Mouse (Mus musculus): ENCODE results near the gene Pde4d.

Pde4d gene

DNA sequence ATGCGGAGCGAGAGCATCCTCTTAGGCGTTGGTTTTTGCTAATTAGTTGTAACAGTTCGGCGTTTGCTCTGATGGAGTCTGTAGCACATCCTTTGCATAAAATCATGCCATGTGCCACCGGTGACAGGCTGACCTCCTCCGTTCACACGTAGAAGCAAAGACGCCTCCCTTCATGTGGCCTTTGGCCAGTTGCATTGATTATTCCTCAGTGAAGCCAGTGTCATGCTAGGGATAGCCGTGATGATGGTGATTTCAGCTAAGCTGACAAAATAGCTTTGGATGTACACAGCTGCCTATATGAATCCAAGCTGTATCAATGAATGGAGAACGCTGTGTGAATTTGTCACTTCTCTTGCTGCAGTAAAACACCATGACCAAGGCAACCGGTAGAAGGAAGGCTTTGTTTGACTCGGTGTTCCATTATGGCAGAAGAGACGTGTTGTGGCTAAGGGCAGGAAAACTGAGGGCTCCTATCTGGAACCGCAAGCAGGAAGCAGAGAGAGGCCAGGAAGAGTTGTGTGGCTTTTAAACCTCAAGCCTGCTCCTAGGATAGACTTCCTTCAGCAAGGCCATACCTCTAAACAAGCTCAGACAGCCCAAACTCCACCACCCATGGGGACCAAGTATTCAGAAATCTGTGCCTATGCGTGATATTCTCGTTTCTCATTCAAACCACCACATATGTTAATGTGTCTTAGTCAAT lies 1471.7 kb downstream of the Pde4d start:
- no peak for DNase-seq (ENCODE audit: low spot score in 2 of 2)

DNA sequence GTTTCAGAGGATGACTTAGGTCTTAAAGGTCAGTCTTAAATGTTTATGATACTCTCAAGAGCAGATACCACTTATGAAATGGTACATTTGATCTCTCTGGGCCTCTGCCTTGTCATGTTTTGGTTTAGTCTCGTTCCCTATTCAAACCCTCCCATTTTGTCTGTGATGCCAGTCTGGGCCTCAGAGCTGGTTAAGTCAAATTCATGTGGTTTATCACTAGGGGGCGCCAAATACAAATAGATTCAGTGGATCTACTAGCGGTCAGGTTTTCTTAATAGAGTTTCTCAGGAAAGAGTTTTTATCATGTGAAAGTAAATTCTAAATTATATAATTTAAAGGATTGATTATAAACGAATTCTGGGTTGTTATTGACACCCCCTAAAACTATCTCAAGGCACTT lies 1472.5 kb downstream of the Pde4d start:
- peak in 1 of 2 experiments; percentile 60 for DNase-seq (ENCODE audit: low spot score in 2 of 2)

DNA sequence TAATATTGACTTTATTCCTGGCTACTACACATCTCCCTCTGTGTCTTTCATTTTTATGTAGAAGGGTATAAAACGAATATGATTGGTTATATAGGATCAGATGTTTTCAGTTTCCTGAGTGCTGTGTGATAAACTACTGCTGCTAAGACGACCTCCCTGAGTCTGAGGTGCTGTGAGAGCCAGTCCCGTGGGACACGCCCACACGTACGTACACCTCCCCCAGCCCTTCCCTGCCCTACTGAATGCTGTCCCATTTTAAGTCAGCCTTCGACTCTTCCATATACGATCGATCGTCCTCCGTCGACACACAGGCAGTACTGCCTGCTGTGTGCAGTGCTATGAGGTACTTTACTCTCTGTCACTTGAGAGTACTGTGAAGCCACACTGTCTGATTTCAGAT lies 1473.0 kb downstream of the Pde4d start:
- DNase-seq (ENCODE audit: low spot score in 2 of 2), result no peak

DNA sequence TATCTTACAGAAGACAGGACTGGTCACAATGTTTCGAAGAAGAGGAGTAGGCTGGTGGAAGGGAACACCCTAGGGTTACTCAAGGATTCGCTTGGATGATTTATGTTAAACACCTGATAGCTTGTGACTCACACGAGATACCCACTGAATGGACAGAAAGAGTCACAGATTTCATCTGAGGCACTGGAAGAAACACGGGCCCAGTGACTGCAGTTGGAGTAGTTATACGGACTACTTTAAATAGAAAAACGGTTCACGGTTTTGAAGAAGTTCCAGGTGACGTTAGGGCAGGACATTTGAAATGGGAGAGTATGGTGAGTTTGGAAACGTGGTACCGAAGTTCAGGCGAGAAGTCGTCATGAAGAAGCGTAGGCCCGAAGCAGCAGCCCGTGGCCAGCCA lies 1475.0 kb downstream of the Pde4d start:
- no peak for DNase-seq (ENCODE audit: low spot score in 2 of 2)

DNA sequence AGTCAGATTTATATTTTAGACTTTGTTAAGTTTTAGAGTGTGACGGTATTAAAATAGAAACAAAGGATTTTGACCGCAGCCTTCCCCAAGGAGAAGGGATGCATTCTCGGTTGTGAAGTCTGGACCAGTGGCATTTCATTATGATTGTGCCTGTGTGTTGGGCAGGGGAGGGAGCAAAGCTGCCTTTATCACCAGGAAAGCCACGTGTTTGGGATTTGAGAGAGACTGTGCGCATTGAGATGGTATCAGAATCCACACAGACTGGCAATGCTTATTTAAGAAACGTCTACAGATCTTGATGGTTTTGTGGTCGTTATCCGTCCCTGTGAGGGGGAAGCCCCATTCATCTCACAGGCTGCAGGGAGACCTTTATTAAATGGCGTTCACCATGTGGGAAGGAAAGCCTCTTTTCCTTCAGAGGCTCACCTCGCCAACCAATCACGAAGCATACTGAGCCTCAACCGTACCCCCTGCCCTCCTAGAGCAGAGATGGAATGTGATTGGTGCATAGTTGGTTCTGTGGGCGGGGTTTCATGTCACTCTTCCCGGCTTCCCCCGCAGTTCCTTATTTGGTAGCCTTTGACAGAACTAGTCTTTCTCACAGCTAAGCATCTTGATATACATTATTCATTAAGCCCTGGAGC lies 1476.7 kb downstream of the Pde4d start:
- peak; percentile 85 to 92 for DNase-seq (ENCODE audit: low spot score in 2 of 2)

DNA sequence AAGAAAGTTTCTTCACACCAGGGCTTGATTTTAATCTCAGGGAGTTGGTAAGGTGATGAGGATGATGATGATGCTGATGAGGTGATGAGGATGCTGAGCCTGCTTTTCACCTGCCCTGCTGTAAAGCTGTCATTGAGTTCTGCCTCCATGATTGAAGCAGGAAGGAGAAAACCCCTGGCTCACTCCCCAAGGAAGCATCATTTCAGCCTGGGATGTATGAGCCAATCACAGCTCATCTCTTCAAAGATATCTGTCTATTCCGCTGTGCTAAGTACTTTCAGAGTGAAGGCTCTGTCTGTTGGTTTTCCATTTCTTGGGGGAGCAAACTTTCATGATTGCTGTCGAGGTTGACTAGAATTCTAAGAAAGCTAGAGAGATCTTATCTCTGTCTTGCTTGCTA lies 1478.0 kb downstream of the Pde4d start:
- DNase-seq (ENCODE audit: low spot score in 2 of 2), result peak; percentile 42 to 56

DNA sequence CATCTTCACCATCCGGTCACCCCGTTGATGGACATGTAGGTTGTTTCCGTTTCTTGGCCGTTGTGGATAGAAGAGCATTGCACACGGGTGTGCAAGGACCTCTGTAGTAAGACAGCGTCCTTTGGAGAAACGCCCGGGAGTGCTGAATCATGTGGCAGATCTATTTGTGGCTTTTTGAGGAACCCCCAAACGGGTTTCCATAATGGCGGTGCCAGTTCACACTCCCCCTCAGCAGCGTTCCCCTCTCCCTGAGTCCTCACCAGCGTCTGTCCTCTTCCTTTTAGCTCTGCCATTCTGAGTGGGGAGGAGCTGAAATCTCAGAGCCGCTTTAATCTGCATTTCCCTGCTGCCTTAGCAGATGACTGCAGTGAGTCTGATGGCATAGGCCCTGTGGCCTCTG lies 1482.9 kb downstream of the Pde4d start:
- DNase-seq (ENCODE audit: low spot score in 2 of 2), result peak; percentile 75 to 85

DNA sequence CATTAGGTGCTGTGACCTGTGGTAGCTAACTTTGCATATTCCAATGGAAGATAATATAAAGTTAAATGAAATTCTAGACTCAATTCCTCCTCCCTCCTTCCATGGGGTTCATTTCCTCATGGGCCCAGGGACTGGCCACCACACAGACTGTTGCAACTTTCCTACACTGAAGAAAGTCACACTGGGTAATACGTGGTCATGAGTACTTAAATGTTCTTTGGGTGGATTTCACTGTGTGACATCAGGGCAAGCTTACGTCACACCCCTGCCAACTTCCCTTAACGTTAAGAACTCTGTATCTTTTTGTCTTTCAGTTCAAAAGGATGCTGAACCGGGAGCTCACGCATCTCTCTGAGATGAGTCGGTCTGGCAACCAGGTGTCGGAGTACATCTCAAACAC lies 1483.8 kb downstream of the Pde4d start:
- no peak for DNase-seq (ENCODE audit: low spot score in 2 of 2)

DNA sequence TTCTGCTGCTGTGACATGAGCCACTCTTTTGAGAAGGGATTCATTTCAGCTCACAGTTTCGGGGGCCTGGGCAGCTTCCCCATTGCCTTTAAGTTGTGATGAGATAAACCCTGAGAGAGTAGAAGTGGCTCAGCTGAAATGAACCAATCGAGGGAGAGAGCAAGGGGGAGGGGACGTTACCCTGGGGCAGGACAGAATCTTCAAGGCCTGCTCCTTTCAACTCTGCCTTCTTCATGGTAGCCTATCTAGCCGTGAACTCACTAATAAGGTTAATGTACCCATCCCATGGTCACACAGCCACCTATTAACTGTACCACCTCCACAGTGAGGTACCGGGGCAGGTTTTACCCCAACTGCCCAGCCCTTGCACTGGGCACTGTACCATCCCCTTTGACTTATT lies 1487.1 kb downstream of the Pde4d start:
- no peak for DNase-seq (ENCODE audit: low spot score in 2 of 2)

DNA sequence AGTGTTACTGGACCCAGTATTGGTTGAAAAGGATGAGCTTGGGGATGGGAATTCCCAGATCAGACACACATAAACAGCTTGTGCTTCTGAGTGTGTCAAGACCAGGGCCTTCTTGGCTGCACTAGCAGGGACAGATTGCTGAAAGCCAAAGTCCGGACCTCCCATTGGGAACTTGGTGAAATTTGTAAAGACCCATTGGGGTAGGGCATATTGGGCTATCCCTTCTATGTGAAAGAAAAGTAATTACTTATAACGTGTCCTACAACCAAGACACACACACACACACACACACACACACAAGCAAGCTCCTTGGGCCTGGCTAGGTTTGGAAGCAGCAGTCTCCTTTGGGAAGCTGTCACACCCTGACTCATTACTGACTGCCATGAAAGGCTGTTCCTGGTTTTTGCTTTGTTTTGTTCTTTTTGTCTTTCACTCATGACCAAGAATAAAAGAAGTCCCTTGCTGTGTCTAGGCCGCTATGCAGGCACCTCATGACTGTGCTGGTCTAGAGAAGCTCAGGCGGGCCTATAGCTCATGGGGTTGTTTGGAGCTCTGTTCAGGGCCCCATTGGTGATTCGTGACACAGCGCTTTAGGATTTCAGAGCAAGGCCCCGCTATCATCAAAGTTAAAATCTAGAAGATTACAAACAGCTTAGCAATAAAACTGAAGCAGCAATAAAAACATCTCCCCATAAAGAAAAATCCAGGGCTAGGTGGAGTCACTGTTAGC lies 1495.2 kb downstream of the Pde4d start:
- DNase-seq (ENCODE audit: low spot score in 2 of 2), result no peak

DNA sequence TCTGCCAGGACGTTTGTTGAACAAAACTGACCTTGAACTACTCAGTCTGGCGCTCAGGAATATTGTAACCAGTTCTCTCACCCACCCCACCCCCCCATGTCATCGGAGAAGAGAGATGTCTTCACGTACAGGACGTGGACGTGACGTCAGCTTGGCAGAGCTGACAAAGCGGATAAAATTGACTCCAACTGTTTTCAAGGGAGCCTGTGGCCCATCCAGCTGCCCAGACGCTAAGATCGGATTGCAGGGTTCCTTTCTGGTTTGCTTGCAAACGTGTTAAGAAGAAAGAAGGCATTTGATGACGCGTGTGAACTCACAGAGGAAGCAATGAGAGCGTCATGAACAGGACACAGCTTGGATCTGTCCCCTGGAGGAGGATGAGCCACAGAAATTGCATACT lies 1501.7 kb downstream of the Pde4d start:
- no peak for DNase-seq (ENCODE audit: low spot score in 2 of 2)

DNA sequence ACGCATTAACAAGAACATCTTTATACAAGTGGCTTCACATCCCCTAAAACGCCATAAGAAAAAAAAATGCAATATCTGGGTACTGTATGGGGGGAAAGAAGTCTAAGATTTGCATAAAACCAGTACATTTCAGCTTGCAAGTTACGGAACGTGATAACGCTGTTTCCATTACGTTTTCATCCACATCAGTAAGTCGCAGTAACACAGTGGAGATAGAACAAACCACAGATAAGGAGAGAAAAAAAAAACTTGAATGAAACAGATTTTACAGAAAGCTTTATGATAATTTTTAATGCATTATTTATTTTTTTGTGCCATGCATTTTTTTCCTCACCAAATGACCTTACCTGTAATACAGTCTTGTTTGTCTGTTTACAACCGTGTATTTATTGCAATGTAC lies 1504.4 kb downstream of the Pde4d start:
- no peak for DNase-seq (ENCODE audit: low spot score in 2 of 2)

DNA sequence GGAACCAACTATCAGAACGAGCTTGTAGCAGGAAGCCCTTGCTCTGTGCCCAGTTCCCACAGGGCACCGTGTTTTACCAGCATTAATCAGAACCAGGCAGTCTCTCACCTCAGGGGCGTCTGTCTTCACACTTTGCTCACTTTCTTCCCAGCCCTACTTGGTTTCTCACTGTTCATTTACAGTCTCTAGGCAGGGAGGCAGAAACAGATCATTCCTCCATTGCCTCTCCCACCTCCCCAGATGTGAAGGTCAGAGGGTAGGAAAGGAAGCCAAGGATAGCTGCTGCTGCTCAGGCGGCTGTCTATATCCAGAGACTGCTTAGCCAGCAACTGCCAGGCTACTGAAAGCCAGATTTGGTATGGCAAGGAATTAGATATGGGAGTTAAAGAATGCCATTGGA lies 1508.2 kb downstream of the Pde4d start:
- no peak for DNase-seq (ENCODE audit: low spot score in 2 of 2)

DNA sequence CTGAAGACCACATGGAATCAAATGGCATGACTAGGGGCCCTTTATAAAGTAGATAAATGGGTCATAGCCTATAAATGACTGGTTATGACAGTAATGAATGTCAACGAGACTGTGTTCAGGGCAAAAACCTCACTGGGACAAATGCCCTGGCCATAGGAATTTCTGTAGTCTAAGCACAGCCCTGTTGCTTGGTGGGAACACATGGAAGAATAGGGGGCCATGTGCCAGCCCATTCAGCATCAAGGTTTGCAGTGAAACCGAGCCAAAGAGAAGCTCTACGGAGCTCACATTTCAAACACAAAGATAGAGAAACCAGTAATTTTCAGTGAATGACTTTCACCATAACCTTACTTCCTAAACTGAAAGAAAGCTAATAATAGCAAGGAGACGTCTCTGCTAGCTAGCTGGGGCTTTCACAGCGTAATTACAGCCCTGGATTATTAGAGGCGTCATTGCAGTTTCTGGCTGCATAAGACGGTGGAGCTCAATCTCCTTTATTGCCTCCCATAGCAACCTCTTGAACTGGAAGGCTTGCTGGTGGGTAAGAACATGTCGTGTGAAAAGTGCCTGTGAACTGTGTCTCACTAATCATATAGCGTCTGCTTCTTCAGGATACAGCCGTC lies 1533.2 kb downstream of the Pde4d start:
- no peak for DNase-seq (ENCODE audit: low spot score in 2 of 2)

DNA sequence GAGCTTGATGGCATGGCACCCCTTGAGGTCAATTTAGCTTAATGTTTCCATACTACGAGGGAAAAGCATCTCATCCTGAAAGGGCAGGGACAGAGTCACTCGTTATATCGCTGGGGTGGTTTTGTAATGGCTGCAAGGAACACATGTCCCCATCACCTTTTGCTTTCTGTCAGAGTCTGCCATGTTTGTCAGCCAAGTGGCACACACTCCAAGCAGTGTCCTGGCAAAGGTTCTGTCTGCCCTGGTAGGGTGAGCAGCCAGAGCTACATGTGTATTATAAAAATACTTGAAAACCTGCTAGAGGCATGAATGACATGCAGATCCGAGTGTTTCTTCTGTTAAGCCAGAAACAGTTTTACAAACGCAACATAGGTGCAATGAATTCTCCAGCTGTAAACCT lies 1535.7 kb downstream of the Pde4d start:
- no peak for DNase-seq (ENCODE audit: low spot score in 2 of 2)

DNA sequence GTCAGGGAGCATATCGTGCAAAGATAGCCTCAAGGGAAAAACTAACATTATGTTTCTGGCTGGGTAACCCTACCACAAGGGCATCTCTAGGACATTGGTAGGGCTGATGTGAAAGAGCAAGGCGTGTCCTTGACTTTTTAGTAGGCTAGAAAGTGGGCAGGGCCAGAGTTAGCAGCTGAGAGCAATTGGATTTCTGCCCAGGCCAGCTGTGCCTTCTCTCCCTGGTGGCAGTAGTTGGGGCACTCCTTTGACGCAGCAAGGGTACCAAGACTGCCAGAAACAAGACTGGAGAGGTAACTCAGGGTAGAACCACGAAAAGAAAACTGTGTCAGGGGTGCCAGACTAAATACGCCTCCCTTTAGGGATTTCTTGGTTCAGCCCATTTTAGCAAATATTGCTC lies 1536.1 kb downstream of the Pde4d start:
- no peak for DNase-seq (ENCODE audit: low spot score in 2 of 2)

DNA sequence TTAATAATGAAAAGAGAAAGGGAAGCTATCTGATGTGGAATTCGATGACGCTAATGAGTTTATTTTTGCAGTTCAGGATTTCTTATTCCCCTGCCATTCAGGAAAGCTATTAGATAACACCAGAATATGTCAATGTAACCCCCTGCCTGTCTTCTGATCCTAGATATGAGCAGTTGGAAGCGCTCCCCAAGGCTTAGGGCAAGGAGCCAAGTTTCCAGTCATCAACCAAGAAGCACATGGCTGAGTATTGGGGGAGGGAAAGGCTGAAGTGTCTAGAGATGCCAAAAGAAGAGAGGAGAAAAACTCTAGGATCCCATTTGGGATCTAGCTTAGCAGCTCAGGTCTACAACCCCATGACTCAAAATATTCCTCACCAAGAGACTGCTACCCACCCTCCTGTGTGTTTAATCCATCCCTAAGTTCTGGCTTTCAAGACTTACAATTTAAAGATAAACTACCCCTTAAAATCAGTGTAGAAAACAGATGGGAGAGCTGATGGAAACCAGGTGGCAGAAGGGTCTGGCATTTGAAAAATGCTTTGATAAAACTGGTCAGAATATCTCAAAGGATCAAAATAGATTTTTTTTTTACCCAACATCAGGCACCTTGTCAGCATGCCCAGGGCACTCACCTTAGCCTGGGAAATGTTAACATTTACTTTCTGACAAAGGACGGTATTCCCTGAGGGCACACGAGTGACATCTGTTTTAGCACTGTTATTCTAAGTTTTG lies 1543.2 kb downstream of the Pde4d start:
- DNase-seq (ENCODE audit: low spot score in 2 of 2), result no peak

DNA sequence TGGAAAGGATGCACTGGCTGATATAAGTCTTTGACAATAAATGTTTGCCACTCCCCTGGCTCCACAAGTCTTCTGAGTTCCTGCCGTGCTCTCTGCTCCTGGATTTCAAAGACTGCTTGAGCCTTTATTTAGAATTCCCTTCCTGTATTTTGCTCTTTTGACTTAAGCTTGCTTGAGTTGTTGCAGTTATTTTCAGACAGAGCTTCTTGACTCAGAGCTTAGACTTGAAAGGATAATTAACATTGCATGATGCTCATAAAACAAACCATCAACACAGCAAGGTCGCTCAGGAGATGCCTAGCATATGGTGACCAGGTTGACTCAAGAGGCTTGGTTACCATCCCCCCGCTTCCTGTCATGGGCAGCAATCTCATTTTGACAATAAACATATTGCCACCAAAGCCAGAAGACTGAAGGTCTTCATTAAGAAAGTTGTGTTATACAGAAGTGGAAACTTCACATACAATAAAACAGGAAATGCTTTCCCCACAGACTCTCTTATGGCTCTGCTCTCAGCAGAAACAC lies 1544.6 kb downstream of the Pde4d start:
- DNase-seq (ENCODE audit: low spot score in 2 of 2), result no peak

DNA sequence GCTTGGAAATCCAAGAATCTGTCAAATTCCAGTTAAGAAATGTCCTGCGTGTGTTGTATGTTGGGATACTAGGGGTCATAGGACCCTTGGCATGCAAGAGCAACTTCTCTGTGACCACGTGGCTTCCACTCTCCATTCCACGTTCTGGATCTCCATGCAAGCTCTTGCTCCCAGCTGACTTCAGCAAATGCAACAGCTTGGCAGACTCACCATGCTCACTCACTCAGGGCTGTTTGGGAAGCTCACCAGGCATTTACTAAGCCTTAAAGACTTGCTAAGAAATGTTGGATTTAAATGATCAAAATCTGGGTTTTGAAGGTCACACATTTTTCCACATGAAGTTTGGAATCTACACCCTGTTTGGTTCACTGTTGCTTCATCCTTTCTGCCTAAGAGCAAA lies 1552.3 kb downstream of the Pde4d start:
- DNase-seq (ENCODE audit: low spot score in 2 of 2), result no peak

All from frontal cortex, postnatal 36 days (tissue).